Mouse (Mus musculus) embryo, embryonic 11 days (tissue): ENCODE data around the gene Mapkap1.

Experiments used
- DNase-seq: peaks from one replicate; pipeline ENCODE4 v3.0.0-alpha.2; 2015

The Mapkap1 gene

DNA sequence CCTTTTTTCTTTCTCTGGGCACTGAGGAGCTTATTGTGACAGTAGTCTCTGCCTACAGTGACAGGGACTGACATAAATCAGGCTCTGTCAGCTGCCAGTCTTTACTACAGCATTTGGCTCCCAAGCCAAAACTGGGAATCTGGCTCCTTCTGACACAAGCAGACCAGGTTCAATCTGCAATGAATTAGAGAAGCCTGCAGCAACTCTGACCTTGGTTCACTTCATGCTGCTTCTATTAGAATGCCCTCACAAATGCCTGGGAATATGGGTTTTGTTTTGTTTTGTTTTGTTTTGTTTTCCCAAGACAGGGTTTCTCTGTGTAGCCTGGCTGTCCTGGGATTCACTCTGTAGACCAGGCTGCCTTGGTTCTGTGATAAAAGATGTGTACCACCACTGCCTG, 126.7 kb downstream of the Mapkap1 start:
- peak; percentile 46 for DNase-seq

DNA sequence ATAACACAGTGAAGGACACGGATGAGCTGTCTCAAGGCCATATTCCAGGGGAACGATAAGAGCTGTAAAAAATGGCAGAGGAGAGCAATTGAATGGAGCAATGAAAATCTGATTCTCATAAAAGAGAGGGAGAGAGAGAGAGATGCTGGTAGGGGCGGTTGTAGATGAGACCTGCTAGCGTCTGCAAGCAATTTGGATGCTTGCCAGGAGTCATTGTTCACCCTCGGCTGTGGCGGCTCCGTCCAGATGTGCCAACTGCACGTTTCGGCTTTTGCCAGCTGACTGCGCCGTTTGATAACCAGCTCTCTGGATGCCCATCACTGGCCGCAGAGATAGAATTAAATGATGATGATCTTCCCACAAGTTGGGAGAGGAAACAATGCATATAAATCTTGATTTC, 128.4 kb downstream of the Mapkap1 start:
- DNase-seq, result peak; percentile 71

DNA sequence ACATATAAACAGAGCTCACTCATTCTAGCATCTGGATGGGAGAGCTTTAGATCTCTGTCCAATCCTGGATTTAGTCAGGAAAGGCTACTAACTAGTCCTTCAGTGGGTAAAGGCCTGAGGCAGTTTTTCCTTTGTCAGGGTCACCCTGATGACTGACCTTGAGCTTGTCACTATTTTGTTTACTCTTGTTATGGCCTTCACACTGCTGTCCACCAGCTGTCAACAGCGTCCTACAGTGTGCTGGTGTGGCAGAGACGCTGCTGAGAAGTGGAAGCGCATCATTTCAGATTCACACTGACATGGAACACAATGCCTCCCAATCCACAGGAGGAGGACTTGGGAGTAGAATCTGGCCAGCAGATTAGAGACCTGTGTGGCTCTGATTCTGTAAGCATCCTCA, 130.8 kb downstream of the Mapkap1 start:
- DNase-seq, result no peak

DNA sequence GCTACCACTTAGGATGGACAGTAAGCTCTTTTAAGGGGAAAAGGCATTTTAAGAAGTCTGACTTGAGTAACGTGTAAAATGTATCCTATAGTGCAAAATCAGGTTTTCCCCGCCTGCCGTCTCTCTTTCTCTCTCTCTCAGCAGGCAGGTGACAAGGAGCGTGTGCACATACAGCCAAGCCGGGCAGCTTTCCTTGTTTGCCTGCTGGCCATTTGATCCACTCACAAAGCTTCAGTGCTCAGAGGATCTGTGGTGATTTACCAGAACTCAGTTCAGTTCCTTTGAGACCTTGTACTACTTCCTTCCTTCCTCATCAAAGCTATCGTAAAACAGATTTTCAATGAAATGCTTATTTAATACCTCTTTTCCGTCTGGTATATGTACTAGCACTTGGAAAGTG, 137.0 kb downstream of the Mapkap1 start:
- DNase-seq, result no peak

DNA sequence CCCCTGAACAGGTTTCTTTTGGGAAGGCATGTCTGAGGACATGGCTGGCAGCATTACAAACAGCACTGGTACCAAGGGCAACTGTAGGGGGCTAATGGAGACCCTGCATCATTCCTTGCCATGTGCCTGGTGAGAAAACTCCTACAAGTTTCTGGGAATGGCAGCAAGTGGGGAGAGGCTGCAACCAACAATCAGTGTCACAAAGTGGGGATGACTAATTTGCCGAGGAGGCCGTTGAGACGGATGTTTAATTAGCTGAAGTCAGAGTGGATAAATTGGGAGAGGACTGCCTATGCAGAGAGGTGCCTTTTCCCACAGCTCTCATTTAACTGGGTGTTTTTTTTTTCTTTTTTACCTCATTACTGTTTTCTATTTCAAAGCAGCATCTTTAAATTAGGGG, 137.4 kb downstream of the Mapkap1 start:
- DNase-seq, result no peak

DNA sequence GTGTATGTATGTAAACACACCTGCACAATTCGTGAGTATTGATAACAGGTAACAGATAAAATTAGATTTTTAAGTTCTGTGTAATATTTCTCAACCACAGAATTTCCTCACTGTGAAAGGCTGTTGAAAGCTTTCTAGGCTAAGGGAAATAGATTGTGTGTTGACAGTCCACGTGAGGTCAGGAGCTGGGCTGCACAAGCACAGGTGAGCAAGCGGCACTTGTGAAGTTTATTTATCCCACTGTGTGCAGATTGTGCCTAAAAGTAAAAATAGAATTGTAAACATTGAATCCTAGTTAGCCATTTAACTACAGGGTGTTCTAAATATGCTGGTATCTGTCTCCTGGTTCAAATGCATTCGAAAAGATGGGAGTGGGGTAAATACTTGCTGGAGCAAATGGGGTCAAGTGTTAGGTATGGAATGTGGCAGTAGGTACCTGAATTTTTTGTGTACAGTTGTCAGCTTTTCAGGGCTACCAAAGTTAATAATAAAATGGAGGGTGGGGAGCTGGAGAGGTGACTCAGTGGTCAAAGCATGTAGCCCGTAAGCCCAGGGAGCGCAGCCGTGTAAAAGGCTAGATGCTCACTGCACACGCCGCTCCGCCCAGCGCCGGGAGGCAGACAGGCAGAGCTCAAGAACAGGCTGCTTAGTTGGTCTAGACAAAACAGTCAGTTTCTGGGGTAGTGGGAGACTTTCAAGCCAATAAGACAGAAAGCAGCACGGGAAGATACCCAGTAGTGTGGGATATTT, 138.2 kb downstream of the Mapkap1 start:
- no peak for DNase-seq

DNA sequence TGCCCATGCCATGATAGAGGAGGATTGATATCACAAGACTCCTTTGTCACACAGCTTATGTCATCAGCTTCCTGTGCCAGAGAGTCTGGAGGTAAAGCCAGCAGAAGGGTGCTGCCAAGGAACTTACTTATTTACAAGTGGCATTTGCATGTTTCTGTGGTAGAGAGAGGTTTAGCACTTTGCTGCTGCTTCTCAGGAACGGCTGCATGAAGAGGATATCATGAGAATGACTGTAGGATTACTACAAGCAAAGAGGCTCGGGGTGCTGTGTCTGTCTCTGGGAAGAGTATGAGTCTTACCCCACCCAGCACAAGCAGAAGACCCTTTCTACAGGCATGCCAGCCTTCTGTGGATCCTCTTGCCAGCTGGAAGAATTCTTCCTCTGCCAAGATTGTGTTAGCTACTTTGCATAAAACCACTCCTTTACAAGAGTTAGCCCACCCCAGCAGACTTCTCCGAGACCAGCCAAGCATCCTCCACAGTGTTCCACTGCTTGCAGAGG, 139.7 kb downstream of the Mapkap1 start:
- DNase-seq, result no peak

DNA sequence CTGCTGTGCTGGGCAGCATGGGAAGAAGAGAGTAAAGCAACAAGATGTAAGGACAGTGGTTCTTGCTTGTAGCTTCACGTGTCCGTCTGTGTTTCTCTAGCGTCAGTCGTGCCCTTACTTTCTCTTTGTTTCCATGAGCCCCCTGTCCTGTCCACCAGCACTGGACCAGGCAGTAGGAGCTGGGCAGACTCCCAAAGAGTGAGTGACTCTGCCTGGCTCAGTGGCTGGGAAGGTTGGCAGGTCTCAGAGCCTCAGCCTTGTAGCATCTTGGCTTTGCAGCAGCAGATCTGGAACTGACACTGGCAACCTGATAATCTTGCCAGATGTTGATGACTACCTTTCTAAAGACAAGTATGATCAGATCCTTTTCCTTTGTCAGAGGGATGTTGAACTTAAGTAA, 140.9 kb downstream of the Mapkap1 start:
- DNase-seq, result no peak

DNA sequence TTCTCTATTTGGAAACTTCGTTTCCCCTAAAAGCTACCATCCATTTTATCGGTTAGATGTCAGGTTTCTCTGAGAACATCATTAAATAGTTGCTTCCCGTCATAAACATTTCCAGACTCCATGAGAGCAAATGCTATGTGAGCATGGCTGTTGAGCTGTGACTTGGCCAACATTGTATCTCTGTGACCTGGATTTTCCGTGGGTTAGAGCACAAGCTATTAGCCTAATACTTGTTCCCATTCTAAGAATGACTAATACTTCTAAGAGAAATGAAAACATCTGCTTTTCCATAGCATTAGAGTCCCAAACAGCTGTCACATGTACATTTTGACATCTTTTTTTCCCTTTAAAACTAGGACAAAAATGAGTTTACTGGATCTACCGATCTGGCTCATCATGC, 142.4 kb downstream of the Mapkap1 start:
- DNase-seq, result no peak

DNA sequence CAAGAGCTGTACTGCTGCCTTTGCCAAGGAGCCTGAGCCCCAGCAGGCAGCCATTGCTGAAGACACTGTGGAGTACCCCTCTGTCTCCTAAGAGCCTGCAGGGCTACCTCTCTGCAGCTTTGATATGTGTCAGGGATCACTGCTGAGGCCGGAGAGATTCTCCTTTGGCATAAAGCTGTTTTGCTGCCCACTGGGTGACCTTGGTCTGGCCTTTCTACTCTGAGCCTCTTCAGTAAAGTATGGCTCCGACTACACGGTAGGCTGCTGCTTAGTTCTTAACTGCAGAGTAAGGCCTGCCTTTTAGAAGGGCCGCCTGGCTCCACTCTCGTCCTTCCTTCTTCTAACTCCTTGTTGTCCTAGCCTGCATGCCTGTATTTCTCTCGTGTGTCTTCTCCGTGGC, 142.9 kb downstream of the Mapkap1 start:
- DNase-seq, result no peak

DNA sequence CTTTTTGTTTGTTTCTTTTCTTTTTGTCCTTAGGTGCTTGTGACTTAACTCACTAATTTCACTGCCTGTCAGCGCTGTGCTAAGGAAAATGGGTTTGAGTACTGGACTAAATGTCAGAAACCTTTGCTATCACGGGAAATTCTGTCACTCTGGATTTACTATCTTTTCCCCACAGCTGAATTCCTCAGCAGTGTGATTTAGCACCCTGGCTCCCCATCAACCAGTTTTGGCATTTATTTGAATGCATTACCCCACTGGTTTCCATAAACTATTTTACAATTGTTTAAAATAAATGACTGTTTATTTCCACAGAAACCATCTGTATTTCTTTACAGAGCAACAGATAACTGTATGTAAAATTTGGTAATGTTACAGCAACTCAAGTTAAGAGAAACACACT, 146.2 kb downstream of the Mapkap1 start:
- no peak for DNase-seq

DNA sequence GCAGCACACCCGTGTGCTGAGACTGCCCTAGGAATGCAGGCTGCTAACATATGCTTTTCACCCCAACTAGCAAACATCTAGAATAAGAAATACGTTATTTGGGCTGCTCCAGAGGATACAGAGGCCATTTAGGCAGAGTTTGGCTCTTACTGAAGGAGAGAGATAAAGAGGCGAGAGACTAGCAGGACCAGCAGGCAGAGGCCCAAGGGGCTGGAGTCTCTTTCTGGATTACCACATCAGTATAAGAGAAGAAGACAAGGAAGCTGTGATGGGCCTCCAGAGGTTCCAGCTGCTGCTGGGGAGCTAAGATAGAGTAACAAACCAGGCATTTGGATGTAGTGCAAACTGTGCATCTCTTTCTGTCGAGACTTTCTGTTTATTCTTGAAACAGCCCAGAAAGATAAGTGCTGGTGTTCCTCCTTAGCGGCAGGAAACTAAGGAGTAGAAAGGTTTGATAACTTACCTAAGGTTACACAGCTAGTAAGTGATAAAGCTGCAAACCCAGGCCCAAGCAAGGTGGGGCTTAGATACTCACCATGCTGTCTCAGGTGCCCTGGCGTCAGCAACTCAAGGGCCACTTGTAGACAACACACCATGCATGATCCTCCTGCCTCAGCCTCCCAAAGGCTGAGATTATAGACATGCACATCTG, 147.1 kb downstream of the Mapkap1 start:
- DNase-seq, result no peak

DNA sequence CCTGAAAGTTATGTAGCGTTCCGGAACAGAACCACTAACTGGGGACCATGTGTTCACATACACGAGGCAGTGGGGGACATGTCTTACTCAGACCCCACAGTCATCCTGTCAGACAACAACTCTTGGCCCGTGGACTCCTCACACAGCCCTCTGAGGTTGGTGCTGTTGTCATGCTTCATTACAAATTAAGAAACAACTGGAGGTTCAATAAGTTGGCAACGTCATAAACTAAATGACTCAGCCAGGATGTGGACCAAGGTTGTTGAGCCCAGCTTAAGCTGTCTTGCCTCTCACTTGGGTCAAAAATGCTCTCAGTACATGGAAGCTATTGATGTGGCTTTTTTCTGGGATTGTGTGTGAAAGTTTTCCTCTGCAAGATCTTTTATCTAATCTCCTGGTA, 153.6 kb downstream of the Mapkap1 start:
- no peak for DNase-seq

DNA sequence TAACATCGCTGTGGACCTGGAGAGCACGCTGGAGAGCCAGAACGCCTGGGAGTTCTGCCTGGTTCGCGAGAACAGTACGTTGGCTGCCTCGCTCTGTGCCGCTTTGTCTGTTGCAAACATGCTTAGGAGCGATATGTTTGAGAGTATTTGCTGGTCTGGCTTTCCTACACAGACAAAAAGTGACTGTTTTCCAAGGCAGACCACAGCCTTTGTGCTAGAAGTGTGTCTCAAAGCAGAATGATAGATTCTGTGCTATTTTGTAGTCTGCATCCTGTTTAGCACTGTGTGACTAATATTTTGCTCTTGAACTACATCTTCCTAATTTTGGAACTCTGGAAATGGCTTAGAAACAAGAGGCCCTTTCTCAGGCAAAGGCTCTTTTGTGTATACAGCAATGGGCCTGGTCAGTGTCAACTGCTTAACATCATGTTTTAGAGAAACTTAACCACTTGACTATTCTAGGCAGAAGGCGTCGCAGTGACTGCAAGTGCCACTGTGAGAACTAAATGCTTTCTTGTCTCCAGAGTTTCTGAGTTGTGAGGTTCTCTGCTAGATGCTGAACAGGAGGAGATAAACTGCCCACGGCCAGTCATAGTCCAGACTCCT, 156.6 kb downstream of the Mapkap1 start:
- DNase-seq, result no peak

DNA sequence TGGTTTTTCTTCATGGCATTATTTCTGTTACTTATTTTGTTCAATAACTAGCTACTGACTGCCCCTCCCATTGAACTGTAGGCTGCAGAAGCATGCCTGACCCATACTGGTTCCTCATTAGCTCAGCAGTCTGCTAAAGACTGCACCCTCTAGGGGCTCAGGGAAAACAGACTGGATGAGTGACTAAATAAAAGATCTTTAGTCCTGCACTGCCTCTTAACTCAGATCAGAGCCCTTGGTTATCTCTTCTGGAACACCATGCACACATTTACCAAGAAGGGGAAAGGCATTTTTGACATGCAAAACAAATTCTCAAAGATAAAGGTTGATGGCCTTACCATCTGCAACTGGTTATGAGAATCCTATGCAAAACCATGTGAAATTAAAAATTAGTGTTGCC, 157.3 kb downstream of the Mapkap1 start:
- no peak for DNase-seq

DNA sequence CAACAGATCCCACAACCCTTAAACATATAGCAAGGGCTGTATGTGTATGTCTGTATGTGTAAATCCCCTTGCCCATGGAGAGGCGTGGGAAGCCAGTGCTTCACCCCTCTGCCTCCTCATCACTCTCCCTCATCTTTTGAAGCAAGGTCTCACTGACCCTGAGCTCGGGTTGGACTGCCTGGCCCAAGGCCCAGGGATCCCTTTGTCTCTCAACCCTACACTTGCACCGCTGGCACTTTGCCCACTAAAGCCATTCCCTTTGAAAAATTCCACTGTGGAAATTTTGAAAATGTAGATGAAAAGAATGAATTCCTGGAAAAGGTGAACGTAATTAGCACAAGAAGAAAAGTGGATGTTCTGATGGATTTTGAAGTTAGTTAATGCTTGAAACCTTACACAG, 159.6 kb downstream of the Mapkap1 start:
- no peak for DNase-seq

DNA sequence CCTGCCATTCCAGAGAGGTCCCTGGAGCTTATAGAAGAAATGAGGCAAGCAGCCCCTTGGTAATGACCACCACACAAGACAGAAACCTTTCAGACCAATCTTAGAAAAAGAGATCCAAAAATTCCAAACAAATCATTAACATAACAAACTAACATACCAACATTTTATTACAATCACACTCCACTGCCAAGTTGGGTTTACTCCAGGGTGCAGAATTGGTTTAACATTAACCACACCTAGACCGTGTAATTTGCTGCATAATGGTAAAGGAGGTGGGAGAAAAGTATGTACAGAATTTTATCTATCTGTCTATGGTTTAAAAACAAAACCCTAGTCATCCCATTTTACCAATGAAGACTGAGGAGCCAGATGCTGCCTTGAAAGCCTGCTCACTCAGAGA, 160.0 kb downstream of the Mapkap1 start:
- no peak for DNase-seq

DNA sequence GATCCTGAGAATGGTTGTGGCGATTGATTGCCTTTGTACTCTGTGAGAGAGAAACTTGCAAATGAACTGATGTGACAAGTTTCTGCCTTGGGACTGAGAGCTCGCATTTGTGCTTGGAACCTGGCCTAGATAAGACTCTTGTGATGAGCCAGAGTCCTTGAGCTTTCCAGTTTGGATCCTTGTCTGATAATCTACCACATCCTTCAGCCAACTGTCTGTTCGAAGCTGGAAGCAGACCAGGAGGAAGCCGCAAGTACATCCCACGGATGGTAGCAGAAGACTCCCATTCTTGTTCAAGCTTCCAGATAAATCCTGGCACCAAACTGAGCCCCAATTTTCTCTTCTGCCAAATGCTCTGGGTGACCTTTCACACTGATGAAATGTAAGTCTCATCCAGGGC, 162.6 kb downstream of the Mapkap1 start:
- no peak for DNase-seq

DNA sequence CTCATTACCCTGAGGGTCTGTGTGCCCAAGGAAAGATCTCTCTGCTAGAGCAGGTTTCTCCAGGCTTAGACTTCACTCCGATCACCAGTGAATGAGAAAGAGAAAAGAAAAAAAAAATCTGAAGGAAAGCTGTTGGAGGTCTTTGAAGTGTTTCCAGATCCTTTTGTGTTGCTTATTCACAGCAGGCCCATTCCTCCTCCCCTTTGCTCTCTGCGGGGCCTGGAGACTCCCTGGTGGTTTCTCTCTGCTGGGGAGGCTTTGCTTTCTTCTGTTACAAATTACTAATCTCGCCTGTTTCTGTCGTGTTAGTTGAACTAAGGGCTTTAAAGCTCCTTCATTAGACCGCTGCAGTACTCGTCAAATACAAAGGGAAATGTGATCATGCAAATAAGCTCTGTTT, 163.8 kb downstream of the Mapkap1 start:
- DNase-seq, result no peak

DNA sequence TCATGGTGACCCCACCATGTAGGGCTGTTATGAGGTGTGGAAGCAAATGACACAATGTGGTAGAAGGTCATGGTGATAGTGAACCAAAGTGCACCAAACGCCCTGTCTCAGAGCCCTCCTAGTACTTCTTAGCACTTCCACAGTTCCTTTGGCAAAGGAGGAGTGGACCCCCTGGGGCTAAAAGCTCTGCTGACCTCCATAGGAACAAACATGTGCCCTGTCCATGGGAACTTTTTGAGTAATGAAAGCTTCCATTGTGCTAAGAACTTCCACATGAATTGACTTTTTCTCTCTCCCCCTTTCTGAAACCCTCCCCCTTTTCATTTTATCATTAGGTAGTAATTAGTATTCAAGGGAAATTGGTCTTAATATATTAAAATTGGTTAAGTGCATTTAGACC, 164.5 kb downstream of the Mapkap1 start:
- no peak for DNase-seq

DNA sequence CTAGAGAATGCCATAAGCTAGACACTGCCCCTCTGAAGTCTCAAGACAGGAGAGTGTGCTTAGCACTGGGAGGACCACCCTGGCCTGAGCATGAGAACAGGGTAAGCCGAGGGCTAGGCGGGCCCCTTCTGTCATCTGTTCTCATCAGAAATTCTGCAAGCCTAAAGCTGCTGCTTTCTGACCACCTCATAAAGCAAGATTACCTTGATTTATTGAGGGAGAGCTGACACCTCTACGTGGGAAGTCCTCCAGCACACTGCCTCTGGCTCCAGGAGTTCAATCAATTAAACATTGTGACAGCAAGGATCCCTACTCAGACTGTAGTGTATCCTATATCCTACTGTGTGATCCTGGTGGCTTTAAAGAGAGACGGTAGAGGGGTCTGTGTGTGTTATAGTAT, 166.5 kb downstream of the Mapkap1 start:
- DNase-seq, result peak; percentile 45

DNA sequence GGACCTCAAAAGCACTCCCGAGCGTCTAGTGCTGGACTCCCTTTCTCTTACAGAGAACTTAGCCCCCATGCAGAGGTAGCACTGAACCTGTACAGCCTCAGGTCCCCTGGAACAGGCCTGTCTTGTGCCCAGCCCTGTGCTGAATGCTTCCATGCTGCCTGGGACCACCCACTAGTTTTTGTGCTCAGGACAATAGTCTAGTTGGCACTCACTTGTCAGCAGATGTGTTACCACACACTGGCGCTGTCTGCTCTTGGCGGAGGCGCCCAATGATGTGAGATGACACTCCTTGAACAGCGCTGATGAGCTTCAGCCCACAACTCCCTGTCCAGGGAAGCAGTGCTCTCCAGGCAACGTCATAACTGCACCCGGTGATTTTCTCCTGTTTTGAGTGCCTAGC, 182.0 kb downstream of the Mapkap1 start:
- DNase-seq, result no peak

DNA sequence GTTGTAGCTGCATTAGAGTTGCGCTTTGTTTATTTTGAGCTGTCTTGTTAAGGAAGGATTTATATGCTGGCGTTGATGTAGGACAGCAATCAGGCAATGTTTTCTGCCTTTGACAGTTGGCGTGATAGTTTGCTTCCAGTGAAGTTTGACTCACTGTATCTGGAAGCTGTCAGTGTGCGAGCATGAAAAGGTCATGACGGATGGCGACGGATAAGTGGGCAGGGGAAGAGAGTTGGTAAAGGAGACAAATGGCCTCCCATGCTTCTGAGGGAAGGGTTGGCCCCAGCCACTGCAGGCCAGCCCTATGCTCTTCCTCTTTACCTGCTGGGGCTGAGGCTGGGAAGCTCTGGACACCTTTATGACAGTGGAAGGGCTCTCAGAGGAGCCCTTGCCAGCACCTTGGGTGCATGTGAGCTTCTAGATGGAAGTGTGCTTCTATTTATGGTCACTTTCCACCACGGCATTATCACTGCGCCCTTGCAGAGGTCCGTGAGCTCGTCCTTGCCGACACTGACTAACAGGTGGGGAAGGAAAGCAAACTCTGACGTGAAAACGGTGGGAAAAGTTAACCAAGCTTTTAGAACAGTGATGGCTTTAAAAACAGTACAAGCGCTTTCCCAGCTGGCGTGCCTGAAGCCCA, 185.3 kb downstream of the Mapkap1 start:
- DNase-seq, result no peak
